Mouse (Mus musculus): ENCODE results near the gene 6330409D20Rik. TPM values are rescaled to one million over a fixed set of nuclear protein-coding genes. Genes with fewer than 3 reads are reported as not detected.

Gene 6330409D20Rik
- polyA plus RNA-seq, 1 experiment = 7.7 TPM

GRCm38 (mm10) chr2:32739311-32739710 is 1.5 kb downstream of the 6330409D20Rik start:
- Histone ChIP-seq H3K4me1 (ENCODE audit: control insufficient read depth, insufficient read depth, low read length) (peaks cover 13% of the 10 kb centered on the region), H3K4me3 (replicated peaks; ENCODE audit: insufficient read depth, low read depth, low read length) (no peak overlapping the region), H3K27ac (ENCODE audit: insufficient read depth, low read length) (no peak overlapping the region), H3K27me3 (ENCODE audit: control insufficient read depth, insufficient read depth, low read length) (no peaks in the 10 kb centered on the region)
- no peak for TF ChIP-seq POLR2A (IDR thresholded peaks at IDR 0.05; ENCODE audit: borderline replicate concordance, insufficient read depth, low read length)
- no peak for TF ChIP-seq CTCF (IDR thresholded peaks at IDR 0.05; ENCODE audit: borderline replicate concordance, insufficient read depth, low read depth, low read length)
- DNase-seq = no peak
- 65% methylated on average over 4 of the region's 4 CpGs for WGBS

GRCm38 (mm10) chr2:32737008-32737407 is 3.8 kb downstream of the 6330409D20Rik start:
- H3K4me3 ChIP-seq (replicated peaks; ENCODE audit: insufficient read depth, low read depth, low read length) = no peak overlapping the region
- H3K27me3 ChIP-seq (ENCODE audit: control insufficient read depth, insufficient read depth, low read length) = no peaks in the 10 kb centered on the region
- H3K4me1 ChIP-seq (ENCODE audit: control insufficient read depth, insufficient read depth, low read length) = no peaks in the 10 kb centered on the region
- no peak overlapping the region for H3K27ac ChIP-seq (ENCODE audit: insufficient read depth, low read length)
- no peak for TF ChIP-seq POLR2A (IDR thresholded peaks at IDR 0.05; ENCODE audit: borderline replicate concordance, insufficient read depth, low read length)
- TF ChIP-seq CTCF (IDR thresholded peaks at IDR 0.05; ENCODE audit: borderline replicate concordance, insufficient read depth, low read depth, low read length) = no peak
- 64% methylated on average over 6 of the region's 6 CpGs for WGBS
- DNase-seq = no peak

DNA sequence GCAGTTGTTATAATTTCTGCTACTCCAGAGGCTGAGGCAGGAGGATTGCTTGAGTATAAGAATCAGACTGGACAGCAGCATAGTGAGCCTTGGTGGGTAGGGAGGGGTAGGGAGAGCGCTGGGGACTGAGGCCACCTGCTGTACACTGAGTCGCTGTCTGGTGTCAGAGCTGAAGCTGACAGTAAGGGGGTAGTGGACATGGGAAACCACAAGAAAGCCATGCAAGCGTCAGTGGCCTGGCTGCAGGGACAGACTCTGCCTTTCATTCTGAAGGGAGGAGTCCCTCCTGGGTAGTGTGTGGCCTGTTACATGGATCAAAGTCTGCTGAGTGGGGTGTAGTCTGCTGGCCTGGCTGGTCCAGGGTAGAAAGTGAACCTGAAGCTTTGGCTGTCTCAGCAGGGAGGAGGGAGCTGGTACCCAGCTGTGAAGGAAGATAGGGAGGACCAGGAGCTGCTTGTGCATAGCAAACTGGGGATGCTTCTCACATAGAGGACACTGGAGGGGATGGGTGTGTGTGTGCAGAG is 4.4 kb downstream of the 6330409D20Rik start:
- H3K4me3 ChIP-seq (replicated peaks; ENCODE audit: insufficient read depth, low read depth, low read length) = no peak overlapping the region
- TF ChIP-seq POLR2A (IDR thresholded peaks at IDR 0.05; ENCODE audit: borderline replicate concordance, insufficient read depth, low read length) (no peak), CTCF (IDR thresholded peaks at IDR 0.05; ENCODE audit: borderline replicate concordance, insufficient read depth, low read depth, low read length) (no peak)
- no peak overlapping the region for H3K27ac ChIP-seq (ENCODE audit: insufficient read depth, low read length)
- no peaks in the 10 kb centered on the region for H3K4me1 ChIP-seq (ENCODE audit: control insufficient read depth, insufficient read depth, low read length)
- DNase-seq = no peak
- WGBS = 65% methylated on average over 3 of the region's 3 CpGs
- H3K27me3 ChIP-seq (ENCODE audit: control insufficient read depth, insufficient read depth, low read length) = no peaks in the 10 kb centered on the region

DNA sequence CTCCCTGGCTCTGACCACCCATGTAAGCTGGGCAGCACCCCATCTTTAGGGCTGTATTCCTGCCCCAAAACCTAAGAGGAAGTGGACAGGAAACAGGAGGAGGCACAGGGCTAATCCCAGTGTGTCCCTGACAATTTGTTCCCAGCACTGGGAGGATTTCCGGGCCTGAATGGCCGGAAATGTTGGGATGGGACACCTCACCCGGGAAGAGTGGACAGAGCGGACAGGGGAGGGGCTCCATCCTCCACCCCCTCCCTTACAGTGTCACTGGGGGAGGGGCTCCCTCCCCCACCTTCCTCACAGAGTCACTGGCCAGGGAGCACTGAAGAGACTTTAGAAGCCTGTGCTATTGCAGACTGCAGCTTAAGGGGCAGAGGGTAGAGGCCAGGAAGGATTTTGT is 5.9 kb downstream of the 6330409D20Rik start:
- Histone ChIP-seq H3K4me3 (replicated peaks; ENCODE audit: insufficient read depth, low read depth, low read length) (no peak overlapping the region), H3K4me1 (ENCODE audit: control insufficient read depth, insufficient read depth, low read length) (no peaks in the 10 kb centered on the region), H3K27ac (ENCODE audit: insufficient read depth, low read length) (no peak overlapping the region), H3K27me3 (ENCODE audit: control insufficient read depth, insufficient read depth, low read length) (no peaks in the 10 kb centered on the region)
- no peak for DNase-seq
- TF ChIP-seq POLR2A (IDR thresholded peaks at IDR 0.05; ENCODE audit: borderline replicate concordance, insufficient read depth, low read length) (no peak), CTCF (IDR thresholded peaks at IDR 0.05; ENCODE audit: borderline replicate concordance, insufficient read depth, low read depth, low read length) (no peak)
- WGBS = 75% methylated on average over 4 of the region's 4 CpGs

DNA sequence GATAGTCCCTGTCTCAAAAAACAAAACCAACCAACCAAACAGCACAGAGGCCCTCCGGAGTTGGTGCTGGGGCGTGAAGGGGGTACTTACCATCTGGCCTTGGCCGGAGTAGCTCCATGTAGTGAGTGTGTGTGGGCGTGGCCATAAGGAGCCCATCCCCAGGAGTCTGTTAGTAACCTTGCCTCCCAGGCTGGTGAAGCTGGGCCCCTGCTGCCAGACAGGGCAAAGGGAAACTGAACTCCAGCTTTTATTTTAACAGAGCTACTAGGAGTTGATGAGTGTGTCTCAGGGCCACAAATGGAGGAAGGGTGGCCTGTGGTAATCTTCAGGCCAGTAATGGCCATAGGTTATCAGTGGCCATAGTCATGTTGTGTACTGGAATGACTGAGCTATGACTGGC is 6.3 kb downstream of the 6330409D20Rik start:
- H3K4me3 ChIP-seq (replicated peaks; ENCODE audit: insufficient read depth, low read depth, low read length) = no peak overlapping the region
- no peak for TF ChIP-seq POLR2A (IDR thresholded peaks at IDR 0.05; ENCODE audit: borderline replicate concordance, insufficient read depth, low read length)
- no peak for TF ChIP-seq CTCF (IDR thresholded peaks at IDR 0.05; ENCODE audit: borderline replicate concordance, insufficient read depth, low read depth, low read length)
- no peak overlapping the region for H3K27ac ChIP-seq (ENCODE audit: insufficient read depth, low read length)
- DNase-seq = no peak
- no peaks in the 10 kb centered on the region for H3K27me3 ChIP-seq (ENCODE audit: control insufficient read depth, insufficient read depth, low read length)
- no peaks in the 10 kb centered on the region for H3K4me1 ChIP-seq (ENCODE audit: control insufficient read depth, insufficient read depth, low read length)
- WGBS = 26% methylated on average over 4 of the region's 4 CpGs

DNA sequence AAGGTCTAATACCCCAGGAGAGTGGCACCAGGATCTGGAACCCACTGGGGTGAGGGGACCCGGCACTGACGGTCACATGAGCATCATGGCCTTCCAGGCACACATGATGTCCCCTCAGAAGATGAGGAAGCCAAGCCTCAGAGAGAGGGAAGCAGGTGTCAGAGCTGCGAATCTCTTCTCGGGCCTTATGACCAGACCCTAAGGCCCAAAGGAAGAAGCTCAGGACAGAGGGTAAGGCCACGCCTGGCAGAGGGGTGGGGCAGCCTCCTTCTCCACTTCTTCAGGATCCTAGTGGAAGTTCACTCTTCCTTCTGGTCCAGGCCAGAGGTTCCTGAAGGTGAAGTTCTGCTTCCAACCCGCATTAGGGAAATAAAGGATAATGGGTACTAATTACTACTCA is 8.1 kb downstream of the 6330409D20Rik start:
- no peak overlapping the region for H3K27ac ChIP-seq (ENCODE audit: insufficient read depth, low read length)
- no peak overlapping the region for H3K4me3 ChIP-seq (replicated peaks; ENCODE audit: insufficient read depth, low read depth, low read length)
- no peak for TF ChIP-seq POLR2A (IDR thresholded peaks at IDR 0.05; ENCODE audit: borderline replicate concordance, insufficient read depth, low read length)
- TF ChIP-seq CTCF (IDR thresholded peaks at IDR 0.05; ENCODE audit: borderline replicate concordance, insufficient read depth, low read depth, low read length) = no peak
- 87% methylated on average over 6 of the region's 6 CpGs for WGBS
- H3K4me1 ChIP-seq (ENCODE audit: control insufficient read depth, insufficient read depth, low read length) = no peaks in the 10 kb centered on the region
- DNase-seq = no peak
- H3K27me3 ChIP-seq (ENCODE audit: control insufficient read depth, insufficient read depth, low read length) = no peaks in the 10 kb centered on the region

DNA sequence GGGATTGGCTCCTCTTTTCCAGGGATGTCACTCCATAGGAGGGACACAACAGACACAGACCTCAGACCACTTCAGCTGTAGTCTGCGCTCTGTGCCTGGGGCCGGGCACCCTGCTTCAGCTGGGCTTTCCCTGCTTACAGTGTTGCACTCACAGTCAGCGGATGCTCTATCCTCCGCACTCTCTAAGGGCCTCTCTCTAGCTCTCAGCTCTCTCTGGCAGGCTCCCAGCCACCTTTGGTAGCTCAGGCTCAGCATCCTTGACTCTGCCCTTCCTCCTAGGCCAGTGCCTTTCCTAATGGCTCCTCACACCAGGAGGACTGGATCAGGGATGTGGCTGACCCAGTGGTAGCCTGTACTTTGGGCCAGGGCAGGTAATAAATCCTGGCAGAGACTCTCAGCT is 8.9 kb downstream of the 6330409D20Rik start:
- no peaks in the 10 kb centered on the region for H3K4me1 ChIP-seq (ENCODE audit: control insufficient read depth, insufficient read depth, low read length)
- H3K27me3 ChIP-seq (ENCODE audit: control insufficient read depth, insufficient read depth, low read length) = no peaks in the 10 kb centered on the region
- no peak overlapping the region for H3K27ac ChIP-seq (ENCODE audit: insufficient read depth, low read length)
- no peak overlapping the region for H3K4me3 ChIP-seq (replicated peaks; ENCODE audit: insufficient read depth, low read depth, low read length)
- WGBS = 75% methylated on average over 4 of the region's 4 CpGs
- no peak for DNase-seq
- TF ChIP-seq CTCF (IDR thresholded peaks at IDR 0.05; ENCODE audit: borderline replicate concordance, insufficient read depth, low read depth, low read length) = no peak
- TF ChIP-seq POLR2A (IDR thresholded peaks at IDR 0.05; ENCODE audit: borderline replicate concordance, insufficient read depth, low read length) = no peak

DNA sequence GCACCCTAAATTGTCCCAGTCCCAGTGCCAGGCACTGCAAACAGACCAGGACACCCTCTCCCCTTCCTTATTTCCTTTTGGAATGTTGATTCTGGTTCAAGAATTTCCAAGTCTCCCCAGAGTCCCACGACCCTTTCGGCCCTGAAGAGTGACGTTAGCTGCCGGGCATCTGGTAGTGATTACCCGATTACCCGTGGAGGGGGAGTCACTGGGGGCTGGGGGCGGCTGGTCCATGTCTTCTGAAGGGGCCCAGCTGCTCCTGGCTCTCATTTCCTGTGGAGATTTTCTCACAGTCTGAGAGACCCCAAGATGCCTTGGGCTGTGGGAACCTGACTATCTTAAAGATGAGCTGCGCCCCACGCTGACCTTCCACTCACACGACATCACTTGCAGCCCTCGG is 10.0 kb downstream of the 6330409D20Rik start:
- TF ChIP-seq CTCF (IDR thresholded peaks at IDR 0.05; ENCODE audit: borderline replicate concordance, insufficient read depth, low read depth, low read length) = no peak
- TF ChIP-seq POLR2A (IDR thresholded peaks at IDR 0.05; ENCODE audit: borderline replicate concordance, insufficient read depth, low read length) = no peak
- Histone ChIP-seq H3K27ac (ENCODE audit: insufficient read depth, low read length) (no peak overlapping the region), H3K4me3 (replicated peaks; ENCODE audit: insufficient read depth, low read depth, low read length) (no peak overlapping the region), H3K27me3 (ENCODE audit: control insufficient read depth, insufficient read depth, low read length) (no peaks in the 10 kb centered on the region), H3K4me1 (ENCODE audit: control insufficient read depth, insufficient read depth, low read length) (no peaks in the 10 kb centered on the region)
- no peak for DNase-seq
- WGBS = 47% methylated on average over 11 of the region's 11 CpGs

Data from cerebellum, adult 2 months (tissue).